Mouse (Mus musculus): ENCODE measurements around the gene Bfsp1.

The Bfsp1 gene

DNA sequence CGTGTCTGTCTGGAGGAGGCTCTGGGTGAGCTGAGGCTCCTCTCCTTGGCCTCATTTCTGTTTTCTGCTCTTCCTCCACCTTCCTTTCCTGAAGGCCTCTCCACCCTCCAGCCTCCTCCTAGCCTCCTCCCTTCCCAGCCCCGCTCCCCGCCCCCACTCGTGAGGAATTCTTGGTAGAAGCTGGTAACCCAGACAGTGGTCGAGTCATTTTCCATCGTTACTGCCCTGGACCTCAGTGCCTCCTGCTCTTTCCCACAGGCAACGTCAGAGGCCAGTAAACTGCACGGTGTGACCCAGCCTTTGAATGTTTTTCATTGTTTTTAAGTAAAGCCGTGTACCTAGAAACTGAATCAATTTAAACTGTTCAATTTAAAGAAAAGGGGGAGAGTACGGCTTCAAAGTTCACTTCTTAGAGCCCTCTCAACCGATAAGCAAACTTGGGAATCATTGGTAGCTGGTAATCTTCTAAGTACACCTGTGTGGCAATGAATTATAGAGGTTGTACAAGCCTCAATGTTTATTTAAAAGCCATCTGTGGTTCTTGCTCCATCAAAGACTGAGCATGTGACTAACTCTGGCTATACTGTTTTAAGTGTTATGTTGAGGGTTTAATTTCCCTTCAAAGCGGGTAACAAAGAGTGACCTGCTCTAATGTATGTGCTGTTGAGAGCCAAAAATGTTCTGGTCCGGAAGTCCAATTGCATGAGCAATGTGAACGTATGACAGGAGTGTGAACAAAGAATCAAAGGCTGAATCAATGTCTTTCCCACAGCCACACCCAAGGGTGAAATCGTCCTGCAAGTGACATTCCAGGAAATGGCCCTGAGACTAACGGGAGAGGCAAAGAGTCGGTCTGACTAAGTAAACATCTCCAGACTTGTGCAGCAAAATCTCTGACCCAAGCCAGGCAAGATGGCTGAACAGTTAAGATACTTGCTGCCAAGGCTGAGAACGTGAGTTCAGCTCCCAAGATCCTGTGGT, 10.4 kb downstream of the Bfsp1 start:
- DNase-seq, result no peak

DNA sequence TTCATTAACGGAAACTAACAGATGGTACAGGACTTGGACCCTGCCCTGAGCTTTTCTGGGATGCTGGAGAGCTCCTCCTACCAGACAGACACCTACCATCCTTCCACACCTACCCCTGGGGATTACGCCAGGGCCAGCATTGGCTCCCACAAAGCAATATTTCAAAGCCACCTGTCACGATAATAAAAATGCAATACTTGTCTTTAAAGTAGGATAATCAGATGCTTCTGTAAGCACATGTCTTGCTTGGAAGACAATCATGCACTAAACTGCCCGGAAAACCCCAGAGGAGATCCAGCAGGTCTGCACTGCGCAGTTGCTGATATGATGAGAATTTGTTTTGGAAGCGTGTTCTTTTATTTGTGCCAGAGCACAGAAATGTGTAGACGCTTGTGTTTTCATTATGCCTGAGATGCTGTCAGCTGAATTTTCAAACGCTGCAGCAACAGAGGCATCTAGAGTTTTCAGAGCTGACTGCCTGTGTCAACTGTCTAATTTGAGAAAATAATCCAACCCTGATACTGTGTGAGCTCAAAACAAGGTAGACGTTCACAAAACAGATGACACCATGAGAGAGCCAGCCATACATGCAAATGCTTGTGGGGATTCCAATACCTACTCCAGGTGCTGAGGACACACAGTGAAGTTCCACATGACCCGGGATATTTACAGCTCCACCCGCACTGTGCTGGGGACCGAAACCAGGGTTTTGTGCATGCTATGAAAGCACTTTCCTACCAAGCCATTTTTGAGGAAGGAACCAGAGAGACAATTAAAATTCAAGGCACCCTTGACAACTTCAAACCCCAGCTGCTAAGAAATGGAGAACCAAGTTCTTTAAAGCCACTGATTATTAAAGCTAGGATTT, 11.4 kb downstream of the Bfsp1 start:
- DNase-seq, result peak in 1 of 2 experiments; percentile 18

DNA sequence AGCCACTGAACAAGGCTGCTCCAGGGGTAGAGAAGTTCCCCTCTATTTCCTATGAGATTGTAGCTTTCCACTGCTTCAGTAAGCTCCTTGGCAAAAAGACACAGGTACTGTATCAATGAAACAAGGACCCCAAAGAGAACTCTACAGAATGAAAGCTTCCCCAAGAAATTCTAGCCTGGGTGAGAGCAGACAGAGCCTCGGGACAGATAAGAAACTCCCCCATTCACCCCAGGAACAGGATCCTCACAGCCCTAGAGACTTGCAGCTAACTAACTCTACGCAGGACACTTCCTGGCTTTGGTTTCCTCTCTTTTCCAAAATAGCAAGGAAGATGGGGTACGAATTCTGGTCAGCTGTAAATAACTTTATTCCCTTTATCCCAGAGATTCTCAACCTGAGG, 15.7 kb downstream of the Bfsp1 start:
- no peak for DNase-seq

DNA sequence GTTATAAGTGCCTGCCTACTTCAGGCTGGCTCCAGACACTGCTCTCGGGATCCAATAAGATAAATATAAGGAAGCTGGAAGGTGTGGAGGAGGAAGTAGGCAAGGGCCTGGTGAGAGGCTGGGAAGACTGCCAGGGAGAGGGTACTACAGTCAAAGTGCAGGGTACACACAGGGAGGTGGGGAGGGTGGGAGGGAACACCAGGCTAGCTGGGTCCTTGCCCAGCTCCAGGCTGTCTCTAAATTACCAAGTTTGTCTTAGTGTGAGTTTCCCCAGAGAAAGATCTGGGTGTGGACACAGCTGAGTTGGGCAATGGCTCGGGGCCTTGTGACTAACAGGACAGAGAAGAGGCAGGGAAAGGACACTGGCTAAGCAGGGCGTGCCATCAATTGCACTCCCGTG, 16.2 kb downstream of the Bfsp1 start:
- no peak for DNase-seq

DNA sequence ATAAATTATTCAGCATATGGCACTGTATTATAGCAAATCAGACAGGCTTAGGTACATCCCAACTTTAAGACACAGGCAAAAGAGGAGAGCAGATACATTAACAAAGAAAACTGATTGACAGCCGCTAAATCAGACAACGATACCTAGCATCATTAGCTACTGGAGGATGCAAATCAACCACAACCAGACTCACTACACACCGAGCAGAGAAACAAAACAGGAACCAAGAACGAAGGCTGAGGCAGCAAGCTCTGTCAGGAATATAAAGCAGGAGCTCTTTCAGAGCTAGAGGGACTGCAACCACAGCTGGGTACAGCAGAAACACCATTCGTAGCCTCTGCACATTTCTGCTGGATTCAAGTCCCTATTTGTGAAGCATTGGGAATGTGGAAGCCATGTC, 18.2 kb downstream of the Bfsp1 start:
- DNase-seq, result no peak

DNA sequence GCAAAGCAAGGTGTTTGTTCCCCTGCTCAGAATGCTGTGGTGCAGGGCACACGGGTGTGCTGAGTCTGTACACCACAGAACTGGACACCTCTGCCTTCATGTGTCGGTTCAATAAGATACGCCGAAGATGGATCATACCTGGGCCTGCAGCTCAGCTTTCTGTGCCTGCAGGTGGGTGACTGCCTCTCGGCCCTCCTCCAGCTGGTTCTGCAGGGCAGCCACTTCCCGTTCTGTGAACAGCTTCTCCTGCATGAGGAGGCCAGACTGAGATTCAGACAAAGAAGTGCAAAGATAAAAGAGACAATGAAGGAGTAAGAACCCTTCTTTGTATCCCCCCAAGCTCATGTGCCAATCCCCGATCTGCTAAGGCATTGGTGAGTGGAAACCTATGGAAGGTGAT, 21.4 kb downstream of the Bfsp1 start:
- no peak for DNase-seq

DNA sequence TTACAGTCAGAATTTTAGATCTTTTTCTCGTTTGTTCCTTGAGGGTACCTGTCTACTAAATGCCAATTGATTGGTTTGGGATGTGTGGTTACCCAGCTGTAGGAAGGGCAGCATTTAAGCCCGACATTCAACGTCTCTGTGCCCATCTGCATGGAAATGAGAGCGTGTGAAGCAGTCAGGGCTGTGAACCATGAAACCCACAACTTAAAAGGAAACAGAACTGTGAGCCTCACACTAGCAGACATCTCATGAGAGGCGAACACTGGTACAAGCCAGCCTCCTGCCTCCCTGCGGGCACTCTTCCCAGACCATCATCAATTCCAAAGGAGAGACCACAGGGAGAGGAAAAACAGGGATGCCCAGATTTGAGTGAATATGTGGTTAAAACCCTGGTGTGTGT, 22.1 kb downstream of the Bfsp1 start:
- DNase-seq, result no peak

DNA sequence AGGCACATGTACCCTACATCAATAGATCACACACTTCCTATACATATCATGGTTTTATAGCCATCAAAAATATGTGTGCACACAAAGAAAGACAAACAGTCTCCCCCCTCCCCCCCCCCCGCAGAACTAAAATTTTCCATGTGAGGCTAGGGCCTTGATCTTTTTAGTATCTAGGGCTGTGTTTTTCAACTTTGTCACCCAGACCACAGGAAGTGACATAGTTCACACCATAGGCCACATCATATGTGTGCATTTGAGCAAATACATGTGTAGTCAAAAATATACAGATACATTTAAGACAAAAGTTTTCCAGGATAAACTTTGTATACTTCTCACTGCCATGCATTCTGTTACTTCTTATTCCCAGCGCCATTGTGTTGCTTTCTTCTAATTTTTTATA, 23.5 kb downstream of the Bfsp1 start:
- DNase-seq, result no peak

DNA sequence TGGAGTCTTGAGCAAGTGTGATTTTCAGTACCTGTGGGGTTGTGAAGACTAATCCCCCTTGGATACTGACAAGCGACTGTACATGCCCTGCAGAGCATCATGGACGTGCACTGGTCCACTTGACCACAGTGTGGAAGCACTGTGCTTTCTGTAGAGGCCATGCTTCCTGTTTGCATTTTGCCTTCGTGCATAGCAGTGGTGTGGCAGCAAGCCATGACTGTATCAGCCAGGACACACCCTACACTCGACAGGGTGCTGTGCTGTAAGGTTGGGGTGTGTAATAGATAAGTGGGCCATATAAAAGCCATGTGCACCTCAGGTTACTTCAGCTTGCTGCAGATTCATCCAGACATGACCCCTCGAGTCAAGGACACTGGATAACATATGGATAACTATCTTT, 24.3 kb downstream of the Bfsp1 start:
- no peak for DNase-seq

DNA sequence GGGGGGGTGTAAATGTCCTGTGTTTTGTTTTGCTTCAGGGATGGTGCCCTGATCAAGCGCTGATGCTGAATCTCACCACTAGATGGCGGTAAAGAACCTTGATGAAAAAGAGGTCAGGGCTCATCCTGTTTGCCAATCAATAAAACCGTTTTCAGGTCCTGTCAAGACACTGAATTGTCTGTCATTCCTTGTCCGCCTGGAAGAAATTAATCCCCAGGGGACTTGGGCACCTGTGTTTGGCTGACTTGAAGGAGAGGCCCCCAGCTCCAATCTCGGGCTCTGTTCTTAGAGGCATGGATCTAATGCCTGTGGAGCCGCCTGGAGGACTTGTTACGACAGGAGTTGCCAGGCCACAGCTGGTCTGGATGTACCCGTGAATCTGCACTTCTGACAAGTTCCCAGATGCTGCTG, 25.7 kb downstream of the Bfsp1 start:
- DNase-seq, result peak; percentile 64 to 80

DNA sequence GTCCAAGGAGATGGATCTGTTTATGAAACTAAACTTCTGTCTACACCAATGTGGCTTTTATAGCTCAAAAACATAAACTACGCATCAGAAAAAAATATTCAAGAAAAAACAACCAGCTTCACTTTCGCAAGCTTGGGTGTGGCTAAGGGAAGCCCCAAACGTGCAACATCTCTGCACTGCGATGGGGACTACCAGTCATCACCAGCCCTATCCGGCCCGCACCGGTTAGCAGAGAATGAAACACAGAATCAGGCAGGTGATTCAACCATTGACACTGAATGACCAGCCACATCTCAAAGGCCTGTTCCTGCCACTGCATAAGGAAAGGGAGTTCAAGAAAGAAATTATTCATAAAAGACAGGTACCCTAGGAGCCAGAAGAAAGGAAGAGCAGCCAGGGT, 27.2 kb downstream of the Bfsp1 start:
- DNase-seq, result no peak

DNA sequence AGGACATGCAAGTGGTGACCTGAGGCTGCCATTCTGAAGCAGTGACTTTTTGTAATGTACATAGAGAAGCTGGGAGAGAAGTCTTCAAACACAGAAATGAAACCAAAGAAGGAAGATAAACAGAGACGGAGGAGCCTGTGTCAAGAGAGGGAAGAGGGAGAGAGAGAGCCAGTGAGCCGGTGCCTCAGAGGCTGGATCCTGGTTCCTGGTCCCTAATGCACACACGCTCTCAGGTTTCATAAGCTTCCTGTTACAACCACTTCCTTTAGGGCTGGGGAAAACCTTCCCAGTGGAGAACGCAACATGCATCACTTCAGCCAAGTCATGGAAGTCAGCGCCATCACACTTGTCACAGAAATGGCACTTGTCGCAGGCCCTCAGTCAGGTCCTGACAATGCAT, 28.9 kb downstream of the Bfsp1 start:
- no peak for DNase-seq

DNA sequence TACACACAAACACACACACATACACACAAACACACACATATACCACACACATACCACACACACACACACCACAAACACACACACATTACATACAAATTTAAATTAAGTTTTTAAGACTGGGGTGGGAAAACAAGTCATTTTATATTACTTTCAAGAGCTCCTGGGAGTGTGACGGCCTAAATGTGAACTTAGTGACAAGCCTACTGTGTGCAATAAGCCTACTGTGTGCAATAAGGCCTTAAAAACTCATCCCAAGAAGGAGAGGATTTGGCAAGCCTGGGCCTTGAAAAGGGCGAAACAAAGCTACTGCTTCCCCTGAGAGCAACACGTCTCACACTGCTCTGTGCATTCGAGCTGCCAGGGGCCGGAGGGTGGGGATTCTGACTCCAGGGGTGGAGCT, 30.3 kb downstream of the Bfsp1 start:
- no peak for DNase-seq

DNA sequence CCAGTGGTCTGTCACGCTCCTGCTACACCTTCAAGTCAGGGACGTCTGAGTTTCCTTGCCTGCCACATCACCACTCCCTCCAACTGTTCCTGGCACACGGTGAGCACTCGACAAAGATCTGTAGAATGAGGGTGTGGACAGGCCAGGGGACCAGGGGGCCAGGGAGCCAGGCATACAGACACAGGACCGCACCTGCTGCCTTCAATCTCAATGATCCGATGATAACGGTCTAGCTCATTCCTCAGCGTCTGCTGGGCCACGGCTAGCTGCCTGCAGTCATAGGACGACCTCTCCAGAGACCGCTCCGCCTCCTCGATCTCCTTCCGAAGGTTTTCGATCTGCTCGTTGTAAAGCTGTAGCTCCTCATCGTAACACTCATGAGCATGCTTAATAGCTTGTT, 31.3 kb downstream of the Bfsp1 start:
- DNase-seq, result no peak

DNA sequence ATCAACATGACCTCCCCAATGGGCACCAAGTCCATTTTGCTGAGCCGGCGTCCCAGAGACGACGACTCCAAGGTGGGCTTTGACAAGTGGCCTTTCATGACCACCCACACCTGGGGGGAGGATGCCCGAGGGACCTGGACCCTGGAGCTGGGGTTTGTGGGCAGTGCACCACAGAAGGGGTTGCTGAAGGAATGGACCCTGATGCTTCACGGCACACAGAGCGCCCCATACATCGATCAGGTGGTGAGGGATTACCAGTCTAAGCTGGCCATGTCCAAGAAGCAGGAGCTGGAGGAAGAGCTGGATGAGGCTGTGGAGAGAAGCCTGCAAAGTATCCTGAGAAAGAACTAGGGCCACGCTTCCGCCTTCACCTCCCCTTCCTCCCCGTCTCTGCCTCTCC, 49.5 kb downstream of the Bfsp1 start:
- no peak for DNase-seq

DNA sequence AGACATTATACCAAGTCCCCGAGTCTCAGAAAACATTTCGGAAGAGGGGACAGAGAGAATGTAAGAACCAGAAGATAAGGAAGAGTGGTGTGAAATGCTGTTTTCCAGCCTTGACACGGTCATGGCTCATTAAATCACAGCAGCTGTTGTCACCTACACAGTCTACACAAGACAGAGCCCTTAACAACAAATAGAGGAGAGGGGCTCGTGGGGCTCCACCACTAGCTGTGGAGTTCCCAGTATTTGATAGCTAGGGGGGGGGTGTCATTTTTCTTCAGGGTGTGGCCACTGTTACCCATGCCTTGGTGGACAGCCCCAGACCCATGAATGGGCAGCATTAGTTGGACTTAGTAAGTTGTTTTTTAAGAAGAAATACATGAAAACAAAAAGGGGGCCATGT, 50.7 kb downstream of the Bfsp1 start:
- no peak for DNase-seq

DNA sequence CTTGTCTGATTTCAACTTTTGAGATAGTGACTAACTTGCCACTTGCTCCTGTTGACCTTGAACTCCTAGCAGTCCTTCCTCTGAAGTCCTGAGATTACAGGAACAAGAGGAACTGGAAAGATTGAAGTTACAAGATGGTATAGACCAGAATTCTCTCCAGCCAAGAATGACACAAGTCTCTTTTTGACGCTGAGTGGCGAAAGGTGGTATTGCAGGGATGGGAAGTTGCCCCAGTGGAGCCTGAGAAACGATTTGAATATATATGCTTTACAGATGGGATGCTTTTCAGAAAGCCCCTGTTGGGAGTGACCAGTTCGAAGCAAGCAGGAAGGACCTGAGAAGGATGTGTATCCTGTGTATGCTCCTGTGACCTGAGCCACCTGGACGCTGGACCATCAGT, 54.2 kb downstream of the Bfsp1 start:
- no peak for DNase-seq

DNA sequence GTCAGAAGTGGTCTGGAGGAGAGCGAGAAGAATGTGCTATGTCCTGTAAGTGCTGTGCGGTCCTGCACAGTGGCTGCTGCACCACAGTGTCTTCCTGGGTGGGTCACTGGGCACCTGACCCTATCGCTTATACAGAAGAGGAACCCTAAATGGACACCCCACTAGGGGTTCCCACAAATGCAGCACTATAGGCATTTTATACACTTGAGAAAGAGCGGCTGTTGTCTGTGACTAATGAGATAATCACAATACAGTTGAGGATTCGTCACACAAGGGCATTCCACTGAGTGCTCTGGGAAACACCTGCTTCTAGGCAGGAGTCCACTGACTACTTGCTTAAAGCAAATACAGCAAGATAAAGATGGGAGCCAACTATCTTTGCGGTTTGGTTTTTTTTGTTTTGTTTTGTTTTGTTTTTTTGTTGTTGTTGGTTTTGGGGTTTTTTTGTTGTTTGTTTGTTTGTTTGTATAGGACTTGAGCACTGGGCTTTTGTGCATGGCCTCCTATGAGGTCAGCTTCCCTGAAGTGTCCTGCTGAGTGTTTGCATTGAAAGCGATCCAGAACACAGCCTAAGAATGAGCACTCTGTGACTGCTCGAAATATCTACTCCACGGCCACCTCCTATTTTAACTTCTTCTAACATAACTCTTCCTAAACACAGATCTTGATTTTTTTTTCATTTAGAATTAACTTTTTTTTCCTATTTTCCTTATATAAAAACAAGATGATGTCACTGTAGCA, 55.9 kb downstream of the Bfsp1 start:
- DNase-seq, result no peak

DNA sequence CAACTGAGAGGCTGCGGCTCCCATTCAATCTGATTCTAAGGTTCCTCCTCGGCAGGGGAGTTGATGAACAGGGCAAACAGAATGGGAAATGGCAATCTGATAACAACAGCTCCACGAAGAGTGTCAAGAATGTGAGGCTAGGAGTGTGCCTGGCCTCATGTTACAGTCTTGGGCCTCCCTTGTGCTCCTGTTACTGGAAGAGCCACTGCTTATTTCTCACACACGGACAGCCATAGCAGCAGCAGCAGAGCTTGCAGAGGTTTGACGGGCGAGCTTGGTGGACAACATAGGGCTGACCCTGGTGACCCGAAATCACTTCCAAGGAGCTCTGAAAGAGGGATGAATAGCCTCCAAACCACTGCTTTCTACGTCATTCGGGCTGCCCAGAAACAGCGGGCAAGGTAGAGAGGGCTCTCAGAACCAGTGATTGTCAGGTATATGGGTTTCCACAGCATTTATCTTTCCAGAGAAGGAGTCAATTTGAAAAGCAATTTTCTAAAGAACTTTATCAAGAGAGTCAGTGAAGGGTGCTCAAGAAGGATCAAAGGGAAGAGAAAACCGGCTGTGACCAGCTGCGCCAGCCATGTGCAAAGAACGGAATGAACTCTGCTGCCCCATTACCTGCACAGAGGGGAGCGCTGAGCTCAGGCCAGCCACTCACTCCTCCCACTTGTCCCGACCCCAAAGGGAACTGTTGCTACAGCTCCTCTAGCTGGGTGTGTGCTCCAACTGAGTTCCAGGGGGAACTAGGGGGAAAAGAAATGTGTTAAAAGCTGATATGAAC, 56.6 kb downstream of the Bfsp1 start:
- no peak for DNase-seq

DNA sequence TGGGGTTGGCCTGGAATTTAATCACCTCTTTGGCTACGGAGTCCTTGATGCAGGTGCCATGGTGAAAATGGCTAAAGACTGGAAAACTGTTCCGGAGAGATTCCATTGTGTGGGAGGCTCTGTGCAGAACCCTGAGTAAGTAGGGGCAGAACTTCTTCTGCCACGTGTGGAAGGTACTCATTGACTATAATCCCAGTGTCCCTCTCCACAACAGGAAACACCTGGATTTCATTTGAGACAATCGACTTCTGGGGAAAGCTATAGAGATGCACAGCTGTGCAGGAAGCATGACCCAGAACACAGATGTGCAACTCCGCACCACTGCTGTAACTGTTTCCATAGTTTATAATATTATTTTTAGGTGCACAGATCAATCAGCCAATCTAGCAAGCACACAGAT, 61.9 kb downstream of the Bfsp1 start:
- DNase-seq, result no peak

DNA sequence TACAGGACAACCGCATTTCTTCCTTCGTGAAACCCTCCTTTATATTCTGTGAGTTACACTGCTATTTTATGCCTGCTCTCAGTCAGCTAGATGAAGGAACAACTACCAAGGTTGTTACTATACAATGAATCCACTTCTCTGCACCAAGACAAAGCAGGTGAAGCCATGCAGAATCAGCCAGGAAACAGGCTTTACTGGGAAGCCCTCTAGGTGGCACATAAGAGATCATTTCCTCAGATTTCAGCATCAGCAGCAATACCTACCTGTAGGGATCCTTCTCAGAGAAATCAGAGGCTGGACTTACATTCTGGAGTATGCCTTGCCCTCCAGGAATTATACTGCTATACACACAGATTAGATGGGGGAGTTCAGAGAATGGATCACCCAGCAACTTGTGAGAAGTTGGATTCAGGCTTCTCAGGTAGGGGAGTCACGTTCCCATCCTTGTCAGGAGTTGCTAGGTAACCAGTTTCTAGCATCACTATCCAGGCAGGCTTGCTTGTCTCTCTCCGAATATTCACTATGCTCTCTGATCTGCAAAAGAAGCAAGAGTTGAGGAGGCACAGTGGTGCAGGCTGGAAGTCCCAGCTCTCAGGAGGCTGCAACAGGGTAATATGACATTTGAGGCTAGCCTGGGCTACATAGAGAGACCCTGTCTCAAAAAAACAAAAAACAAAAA, 66.5 kb downstream of the Bfsp1 start:
- DNase-seq, result no peak

DNA sequence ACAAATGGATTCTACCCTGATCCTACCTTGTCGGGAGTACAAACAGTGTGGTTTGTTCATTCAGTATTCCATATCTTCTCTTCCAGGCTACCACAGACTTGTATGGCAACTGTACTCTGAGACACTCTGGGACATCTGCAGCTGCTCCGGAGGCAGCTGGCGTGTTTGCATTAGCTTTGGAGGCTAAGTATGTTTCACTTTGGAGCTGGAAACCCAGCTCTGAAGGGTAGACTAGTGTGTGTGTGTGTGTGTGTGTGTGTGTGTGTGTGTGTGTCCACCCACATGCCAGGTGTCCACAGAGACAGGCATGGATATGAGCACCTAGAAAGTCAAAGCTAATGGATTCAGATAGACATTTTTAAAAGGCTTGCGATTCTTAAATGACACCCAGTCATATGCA, 67.1 kb downstream of the Bfsp1 start:
- no peak for DNase-seq

All from cerebellum, postnatal 36 days (tissue).